Mouse (Mus musculus) C2C12 (cell line): ENCODE data around the gene 1520401A03Rik.

Experiments
- CEBPB ChIP-seq: IDR thresholded peaks from one replicate; pipeline ENCODE4 v1.6.1; 2011; ENCODE audit warnings: low read depth, mild to moderate bottlenecking, control low read depth, moderate library complexity
- CTCF ChIP-seq: IDR thresholded peaks from one replicate; pipeline ENCODE4 v1.5.1; 2011; ENCODE audit not compliant: control insufficient read depth, insufficient read depth, insufficient read length
- MAX ChIP-seq: IDR thresholded peaks from one replicate; pipeline ENCODE4 v1.6.1; 2011; ENCODE audit warnings: mild to moderate bottlenecking, control low read depth

DNA sequence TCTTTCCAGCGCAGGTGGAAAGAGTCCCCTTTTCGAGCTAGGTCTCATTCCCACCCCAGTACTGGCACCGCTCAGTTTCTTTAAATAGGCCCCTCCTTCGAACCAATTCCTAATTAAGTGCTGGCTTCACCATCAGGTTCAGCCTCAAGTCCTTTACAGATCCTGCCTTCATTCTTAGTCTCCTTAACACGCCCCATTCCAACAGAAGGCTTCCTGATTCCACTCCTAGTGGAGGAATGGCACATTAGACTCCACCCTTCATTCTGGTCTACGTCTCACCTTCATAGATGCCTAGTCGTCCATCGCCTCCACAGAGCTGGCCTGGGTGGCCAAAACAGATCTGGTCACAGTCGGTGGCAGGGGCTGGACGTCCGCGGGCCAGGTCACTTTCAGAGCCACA, 20.4 kb upstream of the 1520401A03Rik start:
- TF ChIP-seq CTCF = no peak
- no peak for TF ChIP-seq CEBPB
- no peak for TF ChIP-seq MAX
